Mouse (Mus musculus) fibroblast of lung, adult 2 months (primary cell): ENCODE data around the gene Unc13d.
"Not testable (repeated sequence)": the region's sequence is repeated elsewhere in the genome, so short reads cannot be mapped to it uniquely, and the experiment has no call there.

Experiments
- DNase-seq: peaks from one replicate; pipeline ENCODE4 v3.0.0-alpha.2; 2011; ENCODE audit warnings: low read depth

Gene Unc13d

GRCm38 (mm10) chr11:116021328-116022220 lies 56.2 kb downstream of the Unc13d start:
- no peak for DNase-seq

DNA sequence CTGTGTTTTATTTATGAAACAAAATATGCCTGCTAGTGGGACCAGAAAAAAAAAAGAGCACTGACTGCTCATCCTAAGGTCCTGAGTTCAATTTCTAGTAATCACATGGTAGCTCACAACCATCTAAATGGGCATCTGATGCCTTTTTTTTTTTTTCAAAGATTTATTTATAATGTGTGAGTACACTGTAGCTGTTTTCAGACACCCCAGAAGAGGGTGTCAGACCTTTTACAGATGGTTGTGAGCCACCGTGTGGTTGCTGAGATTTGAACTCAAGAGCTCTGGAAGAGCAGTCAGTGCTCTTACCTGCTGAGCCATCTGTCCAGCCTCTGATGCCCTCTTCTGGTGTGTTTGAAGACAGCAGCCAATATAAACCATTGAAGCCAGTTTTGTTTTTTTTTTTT lies 57.2 kb downstream of the Unc13d start:
- DNase-seq: no peak

- DNase-seq: no peak
Observed at GRCm38 (mm10) chr11:116019976-116020411, 57.8 kb downstream of the Unc13d start.

DNA sequence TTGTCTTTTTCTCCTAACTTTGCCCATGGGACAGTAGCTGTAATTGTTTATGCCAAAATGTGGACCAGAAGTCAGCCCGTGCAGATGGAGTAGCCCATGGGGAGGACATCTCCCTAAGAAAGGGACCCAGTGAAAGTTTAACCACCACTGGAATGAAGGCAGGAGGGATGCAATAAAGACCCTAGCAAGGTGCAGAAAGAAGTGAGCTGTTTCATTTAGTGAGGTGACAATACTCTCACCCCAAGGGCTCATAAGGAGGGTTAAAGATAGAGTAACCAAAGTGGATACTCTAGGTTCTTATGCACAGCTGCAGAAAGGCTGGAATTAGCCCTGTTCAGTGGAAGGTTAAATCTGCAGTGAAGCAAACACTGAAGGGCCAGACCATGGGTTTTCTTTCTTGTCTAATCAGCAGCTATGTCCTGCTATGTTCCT lies 58.4 kb downstream of the Unc13d start:
- DNase-seq: no peak

DNA sequence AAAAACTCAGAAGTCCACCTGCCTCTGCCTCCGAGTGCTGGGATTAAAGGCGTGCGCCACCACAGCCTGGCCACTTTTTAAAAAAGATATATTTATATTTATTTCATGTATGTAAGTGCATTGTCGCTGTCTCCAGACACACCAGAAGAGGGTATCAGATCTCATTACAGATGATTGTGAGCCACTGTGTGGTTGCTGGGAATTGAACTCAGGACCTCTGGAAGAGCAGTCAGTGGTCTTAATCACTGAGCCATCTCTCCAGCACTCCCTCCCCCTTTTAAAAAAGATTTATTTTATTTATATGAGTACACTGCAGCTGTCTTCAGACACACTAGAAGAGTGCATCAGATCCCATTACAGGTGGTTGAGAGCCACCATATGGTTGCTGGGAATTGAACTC lies 58.9 kb downstream of the Unc13d start:
- DNase-seq: not testable (repeated sequence)

DNA sequence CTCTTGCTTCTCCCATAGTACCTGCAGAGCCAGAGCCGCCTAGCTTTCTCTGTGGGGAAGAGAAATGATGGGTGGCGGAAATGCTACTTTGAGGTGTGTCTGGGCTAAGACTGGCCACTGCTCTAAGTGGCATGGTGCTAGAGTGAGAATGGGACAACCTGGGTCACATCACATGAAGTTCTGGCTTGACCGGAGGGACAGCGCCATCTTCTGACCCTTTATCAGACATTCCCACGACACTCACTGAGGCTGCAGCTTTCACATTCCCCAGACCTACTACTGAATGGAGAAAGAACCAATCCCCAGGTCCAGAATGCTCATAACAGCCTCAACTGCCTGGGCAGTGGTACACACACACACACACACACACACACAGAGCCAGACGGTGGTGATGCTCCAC lies 59.7 kb downstream of the Unc13d start:
- no peak for DNase-seq

- DNase-seq: no peak
Observed at GRCm38 (mm10) chr11:116014821-116015220, 62.9 kb downstream of the Unc13d start.

GRCm38 (mm10) chr11:116012262-116012947 lies 65.4 kb downstream of the Unc13d start, which contains the start of gene Galk1:
TSS of gene Galk1 (minus strand) at chr11:116012719.
- peak; percentile 73 for DNase-seq
